Mouse (Mus musculus): ENCODE measurements at regions not wholly inside any gene's neighbourhood (a gene's known extent, or its start where the extent isn't known, plus 50 kb on each side); places are given as distances from the start of the nearest gene placed in this dataset.

DNA sequence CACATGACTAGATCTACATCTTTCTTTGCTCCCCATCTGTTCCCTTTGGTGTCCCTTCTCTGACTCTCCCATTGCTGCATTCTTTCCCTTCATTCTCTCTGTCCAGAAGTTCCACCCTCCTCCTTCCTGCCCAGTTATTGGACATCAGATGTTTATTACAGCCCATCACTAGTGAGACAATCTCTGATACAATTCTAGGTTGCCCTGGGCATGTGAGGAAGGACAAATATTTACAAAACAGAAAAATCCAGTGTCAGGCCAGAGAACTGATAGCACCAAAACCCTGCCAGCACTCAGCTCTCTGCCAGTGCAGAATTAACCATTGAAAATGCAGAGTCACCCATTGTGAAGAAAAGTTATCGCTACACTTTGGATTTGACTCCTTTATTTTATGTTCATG, 87.9 kb upstream of the Lpp start:
- Histone ChIP-seq H3K27ac (no peak overlapping the region), H3K27me3 (no peaks in the 10 kb centered on the region), H3K9ac (no peak overlapping the region), H3K4me2 (replicated peaks) (no peak overlapping the region), H3K4me3 (no peak overlapping the region), H3K36me3 (no peaks in the 10 kb centered on the region), H3K9me3 (no peaks in the 10 kb centered on the region), H3K4me1 (no peaks in the 10 kb centered on the region)
- WGBS = 95% methylated on average over 1 of the region's 1 CpGs
- ATAC-seq (ENCODE audit: insufficient number of reproducible peaks, insufficient read depth, low FRiP score, low TSS enrichment) = no peak

DNA sequence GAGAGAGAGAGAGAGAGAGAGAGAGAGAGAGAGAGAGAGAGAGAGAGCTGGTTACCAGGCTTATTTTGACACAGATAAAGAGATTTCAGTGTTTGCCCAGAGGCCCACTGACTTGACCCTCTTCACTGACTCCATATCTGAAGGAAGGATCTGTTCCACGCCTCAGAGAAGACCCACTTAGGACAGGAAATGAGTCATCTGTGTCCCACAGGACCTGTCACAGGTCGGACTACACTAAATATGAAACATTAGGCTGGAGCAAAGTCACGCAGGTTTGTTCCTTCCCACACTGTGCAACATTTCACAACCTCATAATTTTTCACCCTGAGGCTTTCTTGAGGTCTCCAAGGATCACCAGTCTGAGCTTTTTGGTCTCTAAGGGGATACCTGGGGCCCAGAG, 96.5 kb upstream of the Lpp start:
- ATAC-seq (ENCODE audit: insufficient number of reproducible peaks, insufficient read depth, low FRiP score, low TSS enrichment) = no peak
- 48% methylated on average over 3 of the region's 3 CpGs for WGBS

DNA sequence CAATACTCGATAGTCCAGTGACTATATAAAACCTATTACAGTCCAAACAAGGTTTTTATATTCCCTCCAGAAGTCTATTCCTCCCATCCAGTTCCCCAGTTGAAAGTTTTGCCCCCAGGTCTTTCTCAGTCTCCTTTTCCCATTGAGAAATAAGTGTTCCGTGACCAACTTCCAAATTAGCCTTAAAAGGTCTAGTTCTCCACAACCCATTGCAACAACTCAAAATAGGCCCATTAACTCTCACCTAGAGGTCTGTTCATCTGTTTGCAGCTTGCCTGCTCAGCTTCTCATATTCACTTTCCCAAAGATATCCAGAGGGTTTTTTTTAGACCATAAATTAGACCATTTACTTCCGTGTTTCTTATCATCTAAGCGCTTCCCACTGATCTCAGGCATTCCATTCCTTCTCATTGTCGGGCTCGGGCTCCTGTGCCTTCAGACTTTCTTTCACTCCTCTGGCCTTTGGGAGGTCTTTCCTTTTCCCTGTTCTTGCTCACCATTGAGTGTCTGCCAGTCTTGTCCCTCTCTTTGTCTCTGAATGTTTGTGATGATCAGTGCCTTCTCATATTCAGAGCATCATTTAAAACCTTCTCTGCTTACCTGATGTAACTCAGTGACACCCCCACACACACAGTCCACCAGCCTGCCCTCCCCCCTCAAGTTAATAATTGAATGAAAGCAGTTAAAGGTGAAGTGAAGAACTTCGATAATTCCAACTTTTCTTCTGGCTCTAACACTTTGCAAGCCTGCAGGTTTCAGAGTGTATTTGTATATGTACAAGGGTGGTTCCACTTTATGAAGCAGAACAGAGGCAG, 97.5 kb upstream of the Lpp start:
- Histone ChIP-seq H3K9me3 (no peaks in the 10 kb centered on the region), H3K27me3 (no peaks in the 10 kb centered on the region), H3K9ac (no peak overlapping the region), H3K4me1 (no peaks in the 10 kb centered on the region), H3K36me3 (no peaks in the 10 kb centered on the region), H3K4me3 (no peak overlapping the region), H3K4me2 (replicated peaks) (no peak overlapping the region), H3K27ac (no peak overlapping the region)
- WGBS = 75% methylated on average over 7 of the region's 7 CpGs
- ATAC-seq (ENCODE audit: insufficient number of reproducible peaks, insufficient read depth, low FRiP score, low TSS enrichment) = no peak

More for the DNA sequence above, 96.5 kb upstream of the Lpp start:
- Histone ChIP-seq H3K9ac (no peak overlapping the region), H3K27me3 (no peaks in the 10 kb centered on the region), H3K27ac (no peak overlapping the region), H3K36me3 (no peaks in the 10 kb centered on the region), H3K4me3 (no peak overlapping the region), H3K4me1 (no peaks in the 10 kb centered on the region), H3K9me3 (no peaks in the 10 kb centered on the region), H3K4me2 (replicated peaks) (no peak overlapping the region)

DNA sequence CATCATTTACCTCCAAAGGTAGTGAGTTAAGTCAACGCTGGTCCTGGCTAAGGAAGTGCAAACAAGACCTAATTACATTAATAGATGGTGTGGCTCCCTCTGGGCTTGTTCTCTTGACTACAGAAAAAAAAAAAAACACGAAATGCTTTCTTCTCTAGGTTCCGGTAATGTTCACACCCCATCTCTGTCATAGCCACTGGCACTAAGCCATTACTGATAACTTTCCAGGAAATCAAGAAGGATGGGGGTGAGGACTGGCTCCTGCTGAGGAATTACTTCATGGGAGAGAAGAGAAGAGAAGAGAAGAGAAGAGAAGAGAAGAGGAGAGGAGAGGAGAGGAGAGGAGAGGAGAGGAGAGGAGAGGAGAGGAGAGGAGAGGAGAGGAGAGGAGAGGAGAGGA, 109.1 kb upstream of the Lpp start:
- H3K4me2 ChIP-seq (replicated peaks) = no peak overlapping the region
- no peaks in the 10 kb centered on the region for H3K9me3 ChIP-seq
- no peak overlapping the region for H3K27ac ChIP-seq
- 0 out of 2 replicates have a peak, but pooled peaks cover 10% of the 10 kb centered on the region for H3K4me1 ChIP-seq
- 21% methylated on average over 3 of the region's 3 CpGs for WGBS
- H3K27me3 ChIP-seq = no peaks in the 10 kb centered on the region
- no peak overlapping the region for H3K4me3 ChIP-seq
- no peaks in the 10 kb centered on the region for H3K36me3 ChIP-seq
- no peak for ATAC-seq (ENCODE audit: insufficient number of reproducible peaks, insufficient read depth, low FRiP score, low TSS enrichment)
- no peak overlapping the region for H3K9ac ChIP-seq

DNA sequence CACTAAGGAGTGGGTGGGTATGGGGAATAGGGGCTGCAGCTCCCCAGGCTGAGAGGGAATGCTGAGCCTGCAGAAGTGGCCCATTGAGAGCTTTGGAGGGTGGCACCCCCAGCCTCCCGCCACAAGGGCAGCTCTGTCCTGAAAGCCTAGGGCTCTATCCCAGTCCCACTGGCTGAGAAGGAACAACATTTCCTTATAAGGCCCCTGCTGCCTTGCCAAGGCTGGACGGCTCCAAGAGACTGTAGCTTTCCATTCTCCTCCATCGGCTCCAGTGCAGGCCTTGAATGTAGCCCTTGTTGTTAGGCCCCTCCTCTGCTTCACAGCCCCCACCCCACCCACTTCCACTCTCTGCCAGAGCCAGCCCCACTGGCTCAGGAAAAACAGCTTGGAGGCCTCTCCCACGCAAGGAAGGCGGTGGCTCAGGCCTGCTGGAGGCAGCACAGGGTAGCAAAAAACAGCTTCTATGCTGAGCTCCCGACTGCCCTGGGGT, 111.1 kb upstream of the Lpp start:
- 0 out of 2 replicates have a peak, but pooled peaks cover 10% of the 10 kb centered on the region for H3K4me1 ChIP-seq
- H3K4me2 ChIP-seq (replicated peaks) = no peak overlapping the region
- WGBS = 8% methylated on average over 6 of the region's 6 CpGs
- no peak overlapping the region for H3K4me3 ChIP-seq
- no peak overlapping the region for H3K9ac ChIP-seq
- no peaks in the 10 kb centered on the region for H3K9me3 ChIP-seq
- H3K36me3 ChIP-seq = no peaks in the 10 kb centered on the region
- H3K27me3 ChIP-seq = no peaks in the 10 kb centered on the region
- peak; percentile 93 for ATAC-seq (ENCODE audit: insufficient number of reproducible peaks, insufficient read depth, low FRiP score, low TSS enrichment)
- H3K27ac ChIP-seq = peak overlapping the region; percentile 60

DNA sequence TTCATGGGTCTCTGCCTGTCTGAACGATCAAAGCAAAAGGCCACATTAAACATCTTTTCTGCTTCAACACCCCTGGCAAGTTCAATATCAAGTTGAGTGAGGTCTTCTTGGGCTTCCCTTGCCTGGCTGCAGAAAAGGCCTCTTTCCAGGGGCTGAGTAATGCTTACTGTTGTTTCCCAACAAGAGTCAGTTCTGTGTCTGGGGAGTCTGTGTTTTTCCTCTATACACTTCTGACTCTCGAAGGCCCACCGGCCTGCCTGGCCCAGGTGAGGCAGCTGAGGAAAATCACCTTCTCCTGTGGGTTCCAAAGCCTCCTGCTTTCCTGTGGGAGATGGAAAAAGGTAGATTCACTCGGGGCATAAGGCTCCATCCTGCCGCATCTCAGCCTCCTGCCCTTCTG, 111.7 kb upstream of the Lpp start:
- no peaks in the 10 kb centered on the region for H3K9me3 ChIP-seq
- no peaks in the 10 kb centered on the region for H3K36me3 ChIP-seq
- no peak overlapping the region for H3K4me2 ChIP-seq (replicated peaks)
- 0 out of 2 replicates have a peak, but pooled peaks cover 10% of the 10 kb centered on the region for H3K4me1 ChIP-seq
- H3K9ac ChIP-seq = no peak overlapping the region
- H3K4me3 ChIP-seq = no peak overlapping the region
- no peak for ATAC-seq (ENCODE audit: insufficient number of reproducible peaks, insufficient read depth, low FRiP score, low TSS enrichment)
- WGBS = 65% methylated on average over 5 of the region's 5 CpGs
- H3K27ac ChIP-seq = peak overlapping the region; percentile 60; the same call in 1 of the 2 replicates
- H3K27me3 ChIP-seq = no peaks in the 10 kb centered on the region

DNA sequence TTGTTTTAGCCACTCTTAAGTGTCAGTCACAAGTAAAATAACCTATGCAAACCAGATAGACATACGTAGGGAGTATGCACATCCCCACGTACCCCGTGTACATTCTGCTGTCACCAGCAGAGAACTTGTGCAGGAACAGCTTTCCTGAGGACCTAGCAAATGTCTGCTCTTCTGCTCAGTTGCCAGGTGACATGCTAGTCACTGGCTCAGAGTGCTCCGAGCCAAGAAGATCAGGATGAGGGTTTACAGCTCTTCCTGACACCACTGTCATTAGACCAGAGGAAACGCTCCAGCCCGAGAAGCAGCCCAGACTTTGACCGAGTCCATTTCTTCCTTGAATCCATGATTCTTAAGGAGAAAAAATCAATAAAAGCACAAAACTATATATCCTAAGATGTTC, 115.5 kb upstream of the Lpp start:
- H3K9me3 ChIP-seq = no peaks in the 10 kb centered on the region
- no peak overlapping the region for H3K4me2 ChIP-seq (replicated peaks)
- H3K4me1 ChIP-seq = 0 out of 2 replicates have a peak, but pooled peaks cover 10% of the 10 kb centered on the region
- ATAC-seq (ENCODE audit: insufficient number of reproducible peaks, insufficient read depth, low FRiP score, low TSS enrichment) = no peak
- WGBS = 87% methylated on average over 7 of the region's 7 CpGs
- H3K36me3 ChIP-seq = no peaks in the 10 kb centered on the region
- no peak overlapping the region for H3K4me3 ChIP-seq
- H3K27ac ChIP-seq = no peak overlapping the region
- H3K27me3 ChIP-seq = no peaks in the 10 kb centered on the region
- H3K9ac ChIP-seq = no peak overlapping the region

DNA sequence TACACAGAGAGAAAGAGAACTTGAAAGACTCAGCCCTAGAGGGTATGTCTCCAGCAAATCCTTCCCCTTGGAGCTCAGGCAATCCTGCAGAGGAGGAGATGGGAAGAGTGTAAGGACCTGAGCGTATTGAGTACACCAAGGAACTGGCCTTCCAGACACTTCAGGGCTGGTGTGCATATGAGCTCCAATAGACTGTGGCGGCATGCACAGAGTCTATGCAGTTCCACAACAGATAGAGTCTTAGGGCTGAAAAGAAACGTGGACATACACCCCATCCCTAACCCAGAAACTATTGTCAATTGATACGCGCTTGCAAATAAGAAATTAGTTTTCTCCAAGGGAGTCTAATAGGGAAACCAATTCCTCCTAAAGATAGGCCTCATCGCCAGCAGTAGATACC, 130.6 kb upstream of the Lpp start:
- Histone ChIP-seq H3K9me3 (no peaks in the 10 kb centered on the region), H3K4me1 (no peaks in the 10 kb centered on the region), H3K36me3 (no peaks in the 10 kb centered on the region), H3K9ac (no peak overlapping the region), H3K4me3 (no peak overlapping the region), H3K27ac (no peak overlapping the region), H3K27me3 (no peaks in the 10 kb centered on the region), H3K4me2 (replicated peaks) (no peak overlapping the region)
- ATAC-seq (ENCODE audit: insufficient number of reproducible peaks, insufficient read depth, low FRiP score, low TSS enrichment) = no peak
- WGBS = 92% methylated on average over 6 of the region's 6 CpGs

DNA sequence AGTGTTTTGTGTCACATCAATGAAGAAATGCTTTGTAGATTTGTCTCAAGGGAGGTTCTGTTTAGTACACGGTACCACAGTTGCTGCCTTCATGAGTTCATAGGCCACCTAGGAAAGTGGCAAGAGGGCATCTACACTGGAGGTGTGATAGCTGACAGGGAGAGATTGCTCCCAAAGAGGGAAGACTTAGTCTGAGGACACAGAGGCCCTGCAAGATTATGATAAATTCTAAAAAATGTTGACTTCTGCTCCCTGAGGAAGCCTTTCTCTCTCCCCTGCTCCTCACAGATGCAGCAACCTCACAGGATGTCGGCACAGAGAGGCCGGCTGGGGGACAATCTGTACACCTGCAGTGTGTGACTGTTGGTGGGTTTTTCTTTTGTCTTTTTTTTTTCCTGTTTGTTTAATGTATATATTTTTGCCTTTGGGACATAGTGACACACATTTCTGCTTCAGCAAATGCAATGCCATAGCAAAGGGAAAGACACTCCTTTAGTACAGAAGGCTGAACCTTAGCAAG, 133.5 kb upstream of the Lpp start:
- no peaks in the 10 kb centered on the region for H3K4me1 ChIP-seq
- no peak overlapping the region for H3K9ac ChIP-seq
- H3K27me3 ChIP-seq = no peaks in the 10 kb centered on the region
- no peak overlapping the region for H3K4me2 ChIP-seq (replicated peaks)
- WGBS = 89% methylated on average over 3 of the region's 3 CpGs
- no peaks in the 10 kb centered on the region for H3K9me3 ChIP-seq
- ATAC-seq (ENCODE audit: insufficient number of reproducible peaks, insufficient read depth, low FRiP score, low TSS enrichment) = no peak
- no peaks in the 10 kb centered on the region for H3K36me3 ChIP-seq
- H3K4me3 ChIP-seq = no peak overlapping the region
- no peak overlapping the region for H3K27ac ChIP-seq

DNA sequence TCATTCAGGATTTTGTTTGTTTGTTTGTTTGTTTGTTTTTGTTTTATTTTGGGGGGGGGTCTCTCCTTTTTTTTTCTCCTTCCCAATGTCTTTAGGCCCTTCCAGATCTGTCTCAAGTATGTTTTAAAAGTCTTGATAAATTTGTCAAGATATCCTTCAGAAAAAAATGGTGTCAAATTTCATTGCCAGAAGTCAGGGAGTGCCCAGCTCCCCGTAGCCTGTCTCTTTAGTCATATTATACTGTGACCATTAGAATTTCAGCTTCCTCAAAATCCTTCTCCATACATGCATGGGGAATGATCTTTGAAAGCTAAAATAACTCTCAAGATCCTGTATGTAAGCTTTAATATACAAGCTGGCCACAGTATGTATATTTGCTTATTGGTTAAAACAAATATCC, 134.3 kb upstream of the Lpp start:
- Histone ChIP-seq H3K9ac (no peak overlapping the region), H3K4me3 (no peak overlapping the region), H3K27ac (no peak overlapping the region), H3K27me3 (no peaks in the 10 kb centered on the region), H3K36me3 (no peaks in the 10 kb centered on the region), H3K4me1 (no peaks in the 10 kb centered on the region), H3K9me3 (no peaks in the 10 kb centered on the region), H3K4me2 (replicated peaks) (no peak overlapping the region)
- ATAC-seq (ENCODE audit: insufficient number of reproducible peaks, insufficient read depth, low FRiP score, low TSS enrichment) = no peak
- 15% methylated on average over 1 of the region's 1 CpGs for WGBS

DNA sequence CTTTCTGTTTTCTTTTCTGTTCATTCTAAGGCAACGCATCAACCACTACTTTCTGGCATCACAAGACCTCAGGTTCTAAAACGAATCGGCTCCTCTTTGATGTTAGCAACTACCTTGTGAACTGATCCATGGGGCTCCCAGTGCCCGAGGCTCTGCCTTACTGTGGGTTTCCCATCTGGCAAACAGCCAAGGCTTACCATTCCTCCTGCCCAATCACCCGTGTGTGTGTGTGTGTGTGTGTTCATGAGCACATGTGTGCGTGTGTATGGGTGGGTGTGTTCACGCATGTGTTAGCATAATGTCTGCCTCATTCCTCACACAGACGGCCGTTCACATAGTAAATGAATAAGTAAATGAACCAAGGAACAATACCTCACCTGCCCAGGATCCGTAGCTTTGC, 138.3 kb upstream of the Lpp start:
- Histone ChIP-seq H3K9me3 (no peaks in the 10 kb centered on the region), H3K27ac (no peak overlapping the region), H3K4me3 (no peak overlapping the region), H3K36me3 (no peaks in the 10 kb centered on the region), H3K4me2 (replicated peaks) (no peak overlapping the region), H3K9ac (no peak overlapping the region), H3K4me1 (no peaks in the 10 kb centered on the region), H3K27me3 (no peaks in the 10 kb centered on the region)
- WGBS = 74% methylated on average over 10 of the region's 10 CpGs
- no peak for ATAC-seq (ENCODE audit: insufficient number of reproducible peaks, insufficient read depth, low FRiP score, low TSS enrichment)

DNA sequence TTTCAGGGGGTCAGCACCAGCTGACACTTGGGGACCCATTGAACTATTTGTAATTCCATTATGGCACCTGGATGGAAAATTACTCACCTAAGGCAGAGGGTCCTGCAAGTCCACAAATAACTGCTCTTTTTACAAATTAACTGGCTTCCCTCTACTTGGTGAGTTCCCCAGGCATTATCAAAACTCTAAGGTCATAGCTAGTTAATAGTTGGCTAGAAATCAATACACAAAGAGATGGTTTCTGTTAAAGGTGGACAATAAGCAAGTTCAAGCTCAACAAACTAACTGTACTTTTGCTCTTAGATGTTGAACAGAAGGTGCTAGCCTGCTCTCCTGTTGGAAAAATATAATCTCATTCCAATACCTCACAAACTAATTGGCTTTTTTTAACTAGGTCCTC, 138.7 kb upstream of the Lpp start:
- no peaks in the 10 kb centered on the region for H3K36me3 ChIP-seq
- H3K4me1 ChIP-seq = no peaks in the 10 kb centered on the region
- H3K4me3 ChIP-seq = no peak overlapping the region
- H3K27ac ChIP-seq = no peak overlapping the region
- H3K4me2 ChIP-seq (replicated peaks) = no peak overlapping the region
- H3K9me3 ChIP-seq = no peaks in the 10 kb centered on the region
- no peak for ATAC-seq (ENCODE audit: insufficient number of reproducible peaks, insufficient read depth, low FRiP score, low TSS enrichment)
- H3K27me3 ChIP-seq = no peaks in the 10 kb centered on the region
- H3K9ac ChIP-seq = no peak overlapping the region

Measured in embryonic facial prominence, embryonic 12.5 days (tissue).